8 mouse cellular contexts compared by ENCODE assay signal in the genomic region with DNA sequence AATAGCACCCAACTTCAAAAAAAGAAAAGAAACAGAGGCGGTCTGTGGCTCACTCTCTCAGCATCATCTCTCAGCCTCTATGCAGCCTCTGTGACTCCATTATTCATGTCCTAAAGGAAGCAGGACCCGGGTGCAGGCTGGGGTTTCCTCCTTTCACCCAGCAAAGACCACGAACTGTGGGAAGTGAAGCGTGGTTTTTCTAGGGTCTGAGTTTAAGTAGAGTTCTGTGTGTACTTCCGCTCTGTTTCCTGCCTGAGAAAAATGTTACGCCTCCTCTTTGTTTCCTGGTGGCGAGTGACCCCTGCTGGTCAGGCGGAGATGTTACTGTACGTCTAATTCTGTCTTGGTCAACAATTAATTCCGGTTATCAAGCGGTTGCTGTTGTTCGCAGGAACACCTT.
A peak's percentile ranks its signal among the peaks of the same experiment; 100 is the strongest.
DNase-seq lines count a peak whose midpoint lies in the region; ATAC-seq lines count a peak whose summit lies in the region.

No protein-coding gene starts in this region.

- H3K9me3 ChIP-seq in hindbrain, embryonic 16.5 days (ENCODE audit: control insufficient read depth, low read length): no peaks in the 10 kb centered on the region

- no peaks in the 10 kb centered on the region for H3K4me1 ChIP-seq in hindbrain, embryonic 16.5 days (ENCODE audit: control insufficient read depth, insufficient read depth, low read depth, low read length)

- H3K9ac ChIP-seq in hindbrain, embryonic 16.5 days (ENCODE audit: low read depth, low read length): peak overlapping the region; percentile 50

- H3K27ac ChIP-seq in hindbrain, embryonic 16.5 days (ENCODE audit: low read depth, low read length): no peak overlapping the region

- DNase-seq in R1 (ENCODE audit: low read depth, low spot score): peak; percentile 76
- peak; percentile 90 to 92 for DNase-seq in cerebellum, postnatal 14 days
- DNase-seq in gastrocnemius, adult 18-20 months (ENCODE audit: low spot score): peak; percentile 64
- DNase-seq in left cerebral cortex, adult 11 months (ENCODE audit: low spot score): peak; percentile 36
- peak; percentile 73 to 82 for DNase-seq in lung, postnatal 4 days
- DNase-seq in retina, postnatal 7 days (ENCODE audit: low read depth, low spot score): peak; percentile 60
- DNase-seq in urinary bladder, postnatal 14 days (ENCODE audit: low spot score): peak; percentile 73

- 13% methylated on average over 12 of the region's 12 CpGs for WGBS in hindbrain, embryonic 16.5 days

- H3K4me2 ChIP-seq in hindbrain, embryonic 16.5 days (ENCODE audit: low read length): peak overlapping the region; percentile 57

- no peaks in the 10 kb centered on the region for H3K27me3 ChIP-seq in hindbrain, embryonic 16.5 days (replicated peaks; ENCODE audit: control insufficient read depth, insufficient read depth, low read length)

- H3K36me3 ChIP-seq in hindbrain, embryonic 16.5 days (ENCODE audit: control insufficient read depth, insufficient read depth, low read length): no peaks in the 10 kb centered on the region

- H3K4me3 ChIP-seq in hindbrain, embryonic 16.5 days (ENCODE audit: low read length): peak overlapping the region; percentile 26

- peak; percentile 88 for ATAC-seq in hindbrain, embryonic 16.5 days

Comparison
In these comparisons a context has a peak if more than half of its experiments do, and no peak if none do; other contexts are left out.
1. DNase-seq: peak in every context shown above with its lines; median percentile 91 in cerebellum, postnatal 14 days; 78 in lung, postnatal 4 days; 76 in R1; 73 in urinary bladder, postnatal 14 days; 64 in gastrocnemius, adult 18-20 months; 60 in retina, postnatal 7 days; 36 in left cerebral cortex, adult 11 months.